Mouse (Mus musculus) CD4-positive, CD25-positive, alpha-beta regulatory T cell, adult 4 months (primary cell): ENCODE measurements at regions not wholly inside any gene's neighbourhood (a gene's known extent, or its start where the extent isn't known, plus 50 kb on each side); places are given as distances from the start of the nearest gene placed in this dataset.

Experiments
- ATAC-seq: one replicate; pipeline ENCODE4 v1.8.0; 2017

DNA sequence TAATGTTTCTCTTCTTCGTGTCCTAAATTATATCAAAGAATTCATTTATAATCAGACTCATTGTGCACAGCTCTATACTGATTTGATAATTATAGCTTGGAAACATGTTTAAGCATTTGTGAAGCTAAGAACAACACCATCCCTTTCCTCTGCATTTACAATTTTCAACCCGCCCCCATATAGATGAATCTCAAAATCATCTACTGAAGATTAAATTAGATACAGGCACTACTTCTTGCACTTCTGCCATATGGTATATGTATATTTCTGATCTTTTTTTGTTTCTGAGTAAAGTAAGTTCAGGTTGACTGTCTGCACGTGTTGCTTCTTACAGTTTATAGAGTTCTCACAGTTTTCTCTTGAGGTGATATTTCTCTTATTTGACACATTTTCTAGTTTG lies 583.1 kb upstream of the C030005K15Rik start:
- ATAC-seq, result no peak

DNA sequence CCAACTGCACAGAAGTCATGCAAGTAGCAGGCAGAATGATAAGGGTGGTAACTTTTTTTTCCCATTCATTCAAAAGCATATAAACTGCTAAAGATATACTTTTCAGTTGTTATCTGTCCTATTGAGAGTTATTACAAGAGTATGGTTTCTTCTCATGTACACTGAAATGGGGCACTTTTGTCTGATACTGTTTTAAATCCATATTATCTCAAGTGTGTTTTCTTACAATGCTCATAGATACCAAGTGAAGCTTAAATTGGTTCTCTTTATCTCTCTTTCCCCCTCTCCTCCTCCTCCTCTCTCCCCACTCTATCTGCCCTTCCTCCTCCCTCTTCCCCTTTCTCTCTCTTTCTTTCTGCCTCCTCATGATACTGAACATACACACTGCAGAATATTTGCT lies 584.8 kb upstream of the C030005K15Rik start:
- ATAC-seq, result no peak

DNA sequence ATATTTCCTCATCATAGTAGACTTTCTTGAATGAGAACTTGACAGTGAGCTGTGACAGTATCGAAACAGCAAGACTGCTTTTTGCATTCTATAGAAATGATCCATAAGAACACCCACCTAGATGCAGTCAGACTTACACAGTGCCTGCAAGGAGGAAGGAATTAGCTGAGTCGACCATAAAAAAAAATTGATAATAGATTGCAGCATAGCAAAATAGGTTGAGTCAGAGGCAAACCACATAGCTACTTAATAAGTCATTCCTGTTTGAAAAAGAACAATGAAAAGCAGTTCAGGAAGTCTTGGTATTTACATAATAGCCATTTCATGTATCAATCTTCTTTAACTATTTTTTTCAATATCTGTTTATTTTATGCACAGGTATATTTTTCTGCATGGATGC lies 591.9 kb upstream of the C030005K15Rik start:
- no peak for ATAC-seq

DNA sequence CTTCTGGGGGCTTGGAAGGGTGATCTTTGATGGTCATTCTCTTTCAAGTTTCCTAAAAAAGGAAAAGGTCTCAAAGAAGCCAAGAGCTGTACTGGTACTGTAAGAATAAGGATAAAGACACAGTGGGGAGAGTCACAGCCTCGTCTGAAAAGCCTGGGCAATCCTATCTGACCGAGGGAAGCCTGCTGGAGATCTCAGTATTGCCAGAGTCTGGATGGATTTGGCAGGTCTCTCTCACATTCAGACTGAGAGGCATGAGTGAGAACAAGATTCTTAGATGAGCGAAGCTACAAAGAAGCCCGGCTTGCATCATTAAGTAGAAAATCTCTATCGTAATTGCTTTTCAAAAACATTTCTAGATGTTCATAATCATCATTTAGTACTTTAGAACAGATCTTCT lies 590.4 kb upstream of the Atp2b1 start:
- ATAC-seq, result no peak

DNA sequence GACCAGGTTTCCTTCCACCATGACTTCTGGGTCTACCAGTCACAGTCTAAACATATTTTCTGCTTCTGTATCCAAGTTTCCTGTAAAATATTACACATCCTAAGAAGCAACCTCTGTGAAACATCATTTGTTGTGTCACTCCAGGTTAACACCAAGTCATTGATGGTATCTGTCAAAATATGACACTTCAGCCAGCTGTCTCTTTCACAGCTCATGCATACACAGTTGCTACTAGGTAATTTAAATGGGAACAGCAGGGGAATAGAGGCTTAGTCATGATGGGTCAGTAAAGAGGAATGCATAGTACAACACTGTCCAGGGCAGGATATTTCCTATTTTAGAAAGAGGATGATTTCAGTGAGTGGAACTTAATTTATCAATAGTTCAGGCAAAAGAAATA lies 589.6 kb upstream of the Atp2b1 start:
- no peak for ATAC-seq

DNA sequence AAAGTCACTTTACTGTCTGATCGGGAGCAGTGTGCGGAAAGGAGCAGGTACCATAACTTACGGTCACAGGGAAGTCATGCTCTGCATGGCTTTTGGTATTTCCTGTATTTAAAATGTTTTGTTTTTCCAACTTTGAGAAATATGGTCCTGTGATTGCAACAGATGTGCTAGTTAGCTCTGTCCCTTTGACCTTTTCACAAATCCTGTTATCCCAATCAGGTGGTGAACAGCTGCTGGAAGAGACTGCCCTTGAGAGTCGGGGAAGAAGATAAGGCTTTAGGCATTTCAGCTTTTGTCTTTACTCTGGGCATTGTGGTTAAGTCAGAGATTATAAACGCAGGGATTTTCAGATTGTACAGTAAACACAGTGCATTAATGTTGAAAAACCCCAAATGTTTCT lies 588.5 kb upstream of the Atp2b1 start:
- no peak for ATAC-seq

DNA sequence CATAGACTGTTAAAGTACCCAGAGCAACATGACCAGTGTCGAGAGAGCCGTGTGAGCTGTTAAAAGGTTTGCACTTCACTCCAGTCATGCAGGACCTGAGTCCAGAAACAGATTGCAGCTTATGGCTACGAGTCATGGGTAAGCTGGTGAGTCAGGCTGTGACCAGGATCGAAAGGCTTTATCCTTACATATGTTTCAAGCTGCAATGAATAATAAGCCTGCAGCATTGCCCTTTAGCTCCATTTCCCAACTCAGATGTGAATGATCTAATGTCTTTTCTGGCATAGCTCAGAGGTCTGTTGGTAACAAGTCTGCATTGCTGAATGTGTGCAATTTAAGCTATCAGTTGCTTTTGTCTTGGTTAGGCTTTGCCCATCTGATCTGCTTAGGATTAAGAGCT lies 581.5 kb upstream of the Atp2b1 start:
- no peak for ATAC-seq

DNA sequence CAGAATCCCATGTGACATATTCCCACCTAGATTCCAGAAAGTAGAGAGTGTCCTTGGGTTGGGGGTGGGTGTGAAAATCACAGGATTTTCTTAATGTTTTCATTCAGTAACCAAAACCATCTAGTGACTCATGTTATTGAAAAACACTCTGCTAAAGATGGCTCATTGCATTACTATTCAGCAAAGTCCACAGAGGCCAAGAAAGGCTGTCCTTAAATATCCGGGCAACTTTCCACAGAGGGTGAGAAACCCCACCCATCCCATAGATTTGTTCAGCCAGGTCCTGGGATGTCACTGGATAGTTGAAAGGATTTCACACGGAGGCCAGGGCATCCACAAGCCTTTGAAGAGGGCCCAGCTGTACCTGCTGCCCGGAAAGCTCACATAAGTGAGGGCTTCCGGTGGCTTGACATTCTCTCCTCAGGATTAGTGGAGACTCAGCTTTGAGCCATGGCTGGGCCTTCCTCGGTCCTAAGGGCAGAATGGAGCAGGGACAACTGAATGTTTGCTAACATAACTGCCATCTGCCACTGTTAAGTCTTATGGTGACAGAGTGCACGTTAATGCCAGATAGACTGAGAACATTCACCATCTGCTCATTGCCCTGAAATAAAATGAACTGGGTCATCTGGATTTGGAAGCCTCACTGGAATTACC lies 580.7 kb upstream of the Atp2b1 start:
- ATAC-seq, result no peak

DNA sequence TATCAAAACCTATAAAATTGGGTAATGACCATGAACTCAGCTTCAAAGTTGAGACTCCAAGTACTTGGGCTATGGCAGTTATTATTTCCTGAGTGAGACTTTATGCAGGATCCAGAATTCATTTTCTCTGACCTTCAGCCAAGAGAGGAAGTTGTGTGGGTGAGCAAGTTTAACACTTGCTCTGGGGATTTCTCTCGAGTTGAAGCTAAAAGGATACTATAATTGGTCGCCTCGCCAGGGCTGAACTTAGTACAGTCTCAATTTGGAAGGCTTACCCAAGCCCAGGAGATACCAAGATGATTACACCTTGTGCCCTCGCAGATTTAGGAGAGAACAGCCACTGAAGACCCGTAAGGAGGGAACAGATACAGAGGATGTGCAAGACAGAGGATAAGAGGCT lies 570.4 kb upstream of the Atp2b1 start:
- no peak for ATAC-seq

DNA sequence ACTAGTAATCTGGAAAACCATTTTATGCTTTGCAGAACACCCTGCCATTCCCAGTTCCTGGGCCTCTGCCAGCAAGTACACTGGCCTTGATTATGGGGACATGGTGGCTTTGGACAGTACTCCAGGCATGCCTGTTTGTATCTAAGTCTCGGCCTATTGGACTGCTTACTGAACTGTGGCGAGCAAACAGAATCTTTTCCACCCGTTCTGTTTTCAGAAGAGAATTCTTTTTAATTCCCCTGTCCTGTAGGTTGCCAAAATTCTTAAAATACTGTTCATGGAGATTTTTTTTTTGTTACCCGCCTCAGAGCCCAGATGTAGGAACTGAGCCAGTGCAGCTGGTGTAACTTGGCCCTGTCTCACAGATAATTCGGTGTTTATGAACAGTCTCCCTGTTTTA lies 564.7 kb upstream of the Atp2b1 start:
- ATAC-seq, result no peak

DNA sequence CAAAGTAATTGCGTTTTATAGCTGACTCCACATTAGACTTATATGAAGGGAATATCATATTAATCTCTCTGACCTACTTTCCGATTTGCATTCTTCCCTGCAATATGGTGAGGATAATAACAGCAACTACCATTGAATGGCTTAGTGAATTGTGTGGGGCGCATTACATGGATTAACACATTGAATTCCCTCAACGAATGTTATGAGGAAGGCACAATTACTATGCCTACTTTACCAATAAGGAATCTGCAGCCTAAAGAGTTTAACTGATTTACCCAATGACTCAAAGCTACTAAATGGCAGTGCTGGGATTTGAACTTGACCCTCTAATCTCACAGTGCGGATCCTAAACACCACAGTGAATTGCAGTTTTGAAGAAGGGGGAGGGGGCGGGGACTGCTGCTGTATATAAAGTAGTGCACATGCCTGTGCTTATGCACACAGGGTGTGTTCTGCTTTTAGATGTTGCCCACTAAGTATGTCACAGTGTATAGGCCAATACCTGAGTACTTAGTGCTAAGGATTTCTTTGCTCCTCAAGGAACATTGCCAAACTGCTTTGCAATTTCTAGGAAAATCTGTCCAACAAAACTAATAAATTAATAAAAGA lies 563.8 kb upstream of the Atp2b1 start:
- ATAC-seq, result no peak

DNA sequence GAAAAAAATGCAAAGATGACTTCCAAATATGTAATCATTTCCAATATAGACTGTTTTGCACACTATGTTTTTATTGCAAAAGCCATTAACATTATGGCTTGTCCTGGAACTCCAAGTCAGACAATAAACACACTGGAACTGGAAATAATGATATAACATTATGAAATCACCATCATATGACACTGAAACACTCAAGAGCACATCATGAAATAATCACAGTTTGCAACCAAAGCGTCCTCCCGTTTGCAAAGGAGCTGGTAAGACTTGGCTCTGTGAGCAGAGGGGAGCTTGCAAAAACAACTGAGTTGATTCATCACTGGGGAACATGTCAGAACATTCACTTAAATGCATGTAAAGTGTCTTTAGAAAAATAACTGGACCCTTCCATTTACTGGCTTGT lies 562.1 kb upstream of the Atp2b1 start:
- ATAC-seq, result no peak

DNA sequence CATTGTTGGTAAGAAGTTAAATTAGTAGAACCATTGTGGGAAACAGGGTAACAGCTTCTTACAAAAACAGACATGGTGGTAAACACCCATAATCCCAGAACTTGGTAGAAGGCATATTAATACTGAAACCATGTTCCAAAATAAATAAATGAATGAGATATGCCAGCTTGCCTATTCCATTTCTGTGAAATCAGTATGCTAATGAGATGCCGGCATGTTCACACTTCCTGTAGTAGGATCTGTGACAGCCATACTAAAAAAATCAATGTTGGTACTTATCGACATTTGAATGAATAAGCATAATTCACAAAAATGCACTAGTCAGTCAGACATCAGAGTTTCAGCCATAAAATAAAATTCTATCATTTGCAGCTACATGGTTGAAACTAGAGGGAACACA lies 559.7 kb upstream of the Atp2b1 start:
- no peak for ATAC-seq

DNA sequence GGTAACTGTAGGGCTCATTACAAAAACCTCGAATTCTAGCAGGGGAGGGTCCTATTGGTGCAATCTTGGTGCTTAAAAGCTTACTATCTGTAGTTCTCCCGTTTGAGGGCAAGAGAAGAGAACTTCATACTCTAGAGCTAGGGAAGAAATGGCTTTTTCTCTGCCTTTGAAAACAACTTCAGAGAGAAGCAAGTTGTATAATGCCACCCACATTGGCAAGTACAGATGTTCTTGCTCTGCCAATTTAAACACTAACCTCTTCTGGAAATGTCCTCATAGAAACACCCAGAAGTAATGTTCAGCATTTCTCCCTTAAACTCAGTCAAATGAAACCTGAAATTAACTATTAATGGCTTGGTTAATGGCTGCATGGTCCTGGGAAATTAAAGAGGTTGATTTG lies 549.6 kb upstream of the Atp2b1 start:
- no peak for ATAC-seq

DNA sequence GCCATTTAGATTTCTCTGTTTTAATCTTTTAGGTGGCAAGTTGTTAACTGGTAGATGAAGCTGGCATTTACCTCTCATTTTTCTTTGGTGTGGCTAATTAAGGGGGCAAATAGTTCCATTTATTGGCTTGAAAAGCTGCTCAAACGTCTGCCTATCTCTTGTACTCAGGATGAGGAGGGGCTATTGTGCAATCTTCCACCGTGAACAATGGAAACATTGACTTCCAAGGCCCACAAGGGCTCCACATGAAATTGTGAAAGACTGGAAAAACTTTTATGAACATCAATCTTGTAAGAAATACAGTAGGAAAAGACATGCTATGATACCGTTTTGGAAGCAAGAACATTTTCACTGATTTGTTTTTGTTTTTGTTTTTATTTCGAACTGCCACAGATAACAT lies 541.6 kb upstream of the Atp2b1 start:
- no peak for ATAC-seq

DNA sequence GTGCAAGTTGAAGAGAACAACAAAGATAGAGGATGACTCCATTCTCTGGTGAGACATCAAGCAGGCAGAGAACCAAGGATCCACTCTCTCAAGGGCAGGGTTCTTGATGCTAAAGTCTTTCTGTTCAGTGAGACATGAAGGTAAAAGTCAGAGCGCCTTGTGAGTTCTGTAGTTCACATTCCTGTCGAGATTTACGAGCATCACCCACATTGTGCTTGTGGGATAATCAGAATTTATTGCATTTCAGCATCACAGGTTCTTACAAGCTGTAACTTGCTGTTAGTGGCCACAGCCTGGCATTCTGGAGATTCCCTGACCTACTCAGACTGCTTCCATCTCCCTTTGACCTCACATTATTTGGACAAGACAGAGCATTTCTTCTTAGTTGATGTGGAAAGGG lies 540.9 kb upstream of the Atp2b1 start:
- ATAC-seq, result no peak

DNA sequence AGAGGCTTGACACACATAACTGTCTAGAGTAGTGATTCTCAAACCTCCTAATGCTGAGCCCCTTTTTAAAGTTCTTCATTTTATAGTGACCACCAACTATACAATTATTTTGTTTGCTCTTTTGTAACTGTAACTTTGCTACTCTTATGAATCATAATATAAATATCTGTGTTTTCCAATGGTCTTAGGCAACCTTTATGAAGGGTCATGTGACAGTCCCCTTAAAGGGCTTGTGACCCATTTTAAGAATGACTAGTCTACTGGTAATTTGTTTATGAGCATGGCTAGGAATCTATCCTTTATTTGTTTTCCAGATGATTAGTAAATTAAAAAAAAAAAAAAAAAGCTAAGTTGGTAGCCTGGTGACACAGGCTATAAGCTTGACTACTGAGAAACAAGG lies 539.5 kb upstream of the Atp2b1 start:
- no peak for ATAC-seq

DNA sequence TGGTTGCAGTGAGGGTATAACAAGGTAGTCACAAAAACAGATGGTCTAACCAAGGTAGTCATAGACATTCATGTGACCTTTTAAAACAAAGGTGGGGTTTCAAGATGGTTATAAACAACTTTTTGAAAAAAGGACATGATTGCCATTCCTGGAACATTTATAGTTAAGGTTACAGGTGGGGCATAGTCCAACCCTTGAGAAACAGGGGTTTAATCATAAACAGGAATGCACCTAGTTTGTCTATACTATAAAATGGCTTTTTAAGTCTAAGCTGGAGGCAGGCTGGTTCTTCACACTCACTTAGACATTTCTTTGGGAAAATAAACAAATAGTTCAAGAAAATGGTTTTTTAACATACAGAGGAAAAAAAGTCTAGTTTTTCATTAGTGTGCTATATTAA lies 525.7 kb upstream of the Atp2b1 start:
- ATAC-seq, result no peak

DNA sequence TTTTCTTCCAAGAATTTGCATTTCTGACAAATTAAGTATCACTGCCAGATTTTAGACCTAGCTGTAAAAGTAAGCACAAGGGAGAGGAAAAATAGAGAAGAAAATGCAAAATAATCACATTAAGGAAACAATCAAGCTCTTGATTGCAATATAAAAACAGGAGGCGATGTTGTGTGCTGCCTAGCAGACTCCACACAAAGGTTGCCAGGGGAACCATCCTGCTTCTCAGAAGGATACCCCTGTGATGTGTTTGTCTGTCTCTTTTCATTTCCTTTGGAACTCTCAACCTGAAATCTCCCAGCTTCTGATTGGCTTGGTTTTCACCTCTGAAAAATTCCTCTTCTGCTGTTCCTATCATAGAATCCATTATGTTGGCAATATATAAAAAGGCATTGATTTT lies 514.3 kb upstream of the Atp2b1 start:
- ATAC-seq, result no peak

DNA sequence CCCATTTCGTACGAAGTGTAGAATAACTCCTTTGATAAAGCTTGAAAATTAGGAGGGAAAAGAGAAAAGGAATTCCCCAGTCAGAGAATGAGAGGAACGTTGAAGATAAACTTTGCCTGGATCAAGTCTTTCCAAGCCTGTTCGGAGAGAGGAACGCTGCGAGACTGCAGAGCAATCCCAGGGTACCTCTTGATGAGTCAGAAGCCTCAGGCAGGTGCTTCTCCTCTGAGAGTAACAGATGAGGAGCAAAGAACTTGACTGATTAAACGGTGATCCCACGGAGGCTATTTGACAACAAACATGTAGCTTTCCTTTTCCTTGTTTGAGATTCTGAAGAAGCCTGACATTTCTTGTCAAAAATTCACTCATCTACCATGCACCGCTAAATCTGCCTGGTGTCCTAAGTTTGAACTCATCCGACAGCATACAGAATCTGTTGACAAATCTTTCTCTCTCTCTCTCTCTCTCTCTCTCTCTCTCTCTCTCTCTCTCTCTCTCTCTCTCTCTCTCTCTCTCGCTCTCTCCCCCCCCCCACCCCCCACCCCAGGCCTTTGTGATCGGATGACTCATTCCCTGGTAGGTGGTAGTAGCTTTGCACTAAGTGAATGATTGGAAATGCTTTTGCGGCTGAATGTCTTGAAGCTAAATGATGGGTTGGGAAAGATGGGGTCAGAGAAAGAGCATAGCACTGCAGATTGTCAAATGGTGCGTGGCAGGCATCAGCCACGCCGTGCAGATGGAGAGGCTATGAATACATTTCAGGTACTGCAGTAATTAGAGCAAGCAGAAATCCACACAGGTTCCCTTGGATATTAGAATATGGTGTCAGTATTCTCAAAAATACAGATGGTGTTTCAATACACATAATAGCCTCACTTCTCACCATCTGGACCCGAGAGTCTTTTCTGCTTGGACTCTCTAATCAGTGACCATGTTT lies 496.1 kb upstream of the Atp2b1 start:
- ATAC-seq, result no peak

DNA sequence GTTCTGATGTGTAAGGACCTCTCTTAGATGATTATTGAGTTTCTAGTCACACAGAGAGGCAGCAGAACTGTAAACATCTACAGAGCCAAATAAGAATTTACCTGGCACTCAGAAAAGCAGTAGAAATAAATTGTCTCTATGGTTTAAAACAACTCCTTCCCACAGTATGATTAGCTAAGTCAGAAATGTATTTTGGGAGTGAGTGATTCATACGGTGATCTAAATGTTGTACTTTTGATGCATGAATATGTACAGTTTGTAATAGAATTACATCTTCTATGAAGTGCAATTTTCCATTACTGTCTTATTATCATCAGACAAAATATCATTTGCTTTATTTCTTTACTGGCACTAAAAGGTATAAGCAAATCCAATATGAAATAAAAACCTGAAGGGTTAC lies 489.8 kb upstream of the Atp2b1 start:
- no peak for ATAC-seq

DNA sequence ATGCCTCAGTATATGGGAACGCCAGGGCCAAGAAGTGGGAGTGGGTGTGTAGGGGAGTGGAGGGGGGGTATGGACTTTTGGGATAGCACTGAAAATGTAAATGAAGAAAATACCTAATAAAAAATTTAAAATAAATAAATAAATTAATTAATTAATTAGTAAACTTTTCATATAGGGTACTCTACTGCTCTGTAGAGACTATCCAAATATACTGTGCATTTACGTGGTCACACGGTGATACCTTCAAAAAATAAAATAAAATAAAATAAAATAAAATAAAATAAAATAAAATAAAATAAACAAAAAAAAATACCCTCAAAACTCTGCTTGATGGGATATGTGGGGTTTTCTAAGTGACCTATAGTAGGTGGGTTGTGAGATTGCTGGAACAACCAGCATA lies 479.2 kb upstream of the Atp2b1 start:
- no peak for ATAC-seq

DNA sequence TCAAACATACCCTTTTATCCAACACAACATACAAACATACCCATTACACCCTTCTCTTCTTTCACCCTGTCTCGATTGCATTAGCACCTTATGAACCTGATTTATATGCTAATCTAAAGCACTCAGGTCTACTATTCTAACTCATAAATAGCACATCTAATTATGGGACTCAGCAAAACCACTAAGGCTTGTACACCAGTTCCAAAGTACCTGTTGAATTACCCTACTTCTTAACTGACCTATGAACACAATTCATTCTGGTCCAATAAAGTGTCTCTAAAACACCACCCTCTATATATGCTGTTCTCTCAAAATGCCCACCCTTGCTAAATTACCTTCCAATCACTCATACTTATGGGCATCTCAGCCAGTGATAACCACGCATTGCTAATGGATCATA lies 452.7 kb upstream of the Atp2b1 start:
- ATAC-seq, result no peak

DNA sequence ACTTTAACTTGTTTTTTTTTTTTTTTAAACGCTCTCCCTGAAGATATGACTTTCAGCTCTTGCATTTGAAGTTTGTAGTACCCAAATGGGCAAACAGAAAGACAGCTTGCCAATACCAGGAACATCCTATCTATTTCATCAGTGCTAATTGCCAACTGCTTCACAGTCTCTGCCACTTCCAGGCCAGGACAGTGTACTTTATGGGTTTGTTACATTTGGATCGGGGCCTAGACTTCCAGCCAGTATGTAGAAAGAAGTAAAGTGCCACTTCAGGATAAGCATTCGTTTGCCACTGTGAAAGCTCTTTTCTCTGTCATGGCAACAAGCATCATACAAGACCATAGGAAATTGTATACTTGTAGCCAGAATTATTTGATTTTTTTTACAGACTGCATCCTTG lies 439.6 kb upstream of the Atp2b1 start:
- ATAC-seq, result no peak
